Mouse (Mus musculus) erythroblast, adult 5-6 weeks (primary cell): ENCODE measurements around the gene Nxpe4. TPM values are rescaled to one million over a fixed set of nuclear protein-coding genes. Genes with fewer than 3 reads are reported as not detected.
A peak's percentile ranks its signal among the peaks of the same experiment; 100 is the strongest.
"Not testable (repeated sequence)": the region's sequence is repeated elsewhere in the genome, so short reads cannot be mapped to it uniquely, and the experiment has no call there.

Experiments
- ATAC-seq: replicated peaks from 2 replicates; pipeline ENCODE4 v1.8.0; 2016; ENCODE audit warnings: moderate number of reproducible peaks, mild to moderate bottlenecking, moderate TSS enrichment, inconsistent platforms; ENCODE audit not compliant: poor library complexity, low FRiP score, severe bottlenecking
- total RNA-seq, 2 experiments: library from RNA; stranded (forward) in 1 of 2; stranded (reverse) in 1 of 2; fragments of 150-400 nt in 1 of 2; fragments of 200-764, 138-1000 nt in 1 of 2; gene quantifications; 2 replicates each; pipeline versions ENCODE4 v1.2.3 to v1.2.4; 2015 to 2017; ENCODE audit warnings: low replicate concordance in 2 of 2

Gene Nxpe4
- total RNA-seq, 2 experiments from 2014 or later, result 35.2 to 36.3 TPM

GRCm38 (mm10) chr9:48303564-48303963 is 141.7 kb downstream of the Nxpe4 start:
- ATAC-seq, result not testable (repeated sequence)

DNA sequence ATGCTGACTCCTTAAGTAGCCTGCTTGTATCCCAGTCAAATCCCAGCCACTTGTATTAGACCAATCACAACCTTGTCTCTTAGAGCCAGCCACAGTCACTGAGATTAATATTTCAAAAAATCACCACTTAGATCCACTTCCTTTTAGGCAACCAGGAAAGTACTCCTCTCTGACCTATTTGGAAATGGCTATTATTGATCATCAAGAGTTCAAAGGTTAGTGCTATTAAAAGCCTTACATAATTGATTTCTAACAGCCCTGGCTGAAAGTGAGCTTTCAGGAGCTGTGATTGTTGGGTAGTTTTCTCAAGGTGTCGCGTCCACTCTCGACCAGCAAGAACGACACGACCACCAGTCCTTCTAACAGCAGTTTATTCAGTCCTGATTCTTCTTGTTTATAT is 149.4 kb downstream of the Nxpe4 start:
- no peak for ATAC-seq

- no peak for ATAC-seq
Measured at GRCm38 (mm10) chr9:48314194-48314593, 152.4 kb downstream of the Nxpe4 start.

GRCm38 (mm10) chr9:48315825-48316224 is 154.0 kb downstream of the Nxpe4 start:
- ATAC-seq, result no peak

GRCm38 (mm10) chr9:48326338-48326737 is 164.5 kb downstream of the Nxpe4 start:
- ATAC-seq, result no peak

- ATAC-seq, result no peak
Measured at GRCm38 (mm10) chr9:48329597-48329996, 167.8 kb downstream of the Nxpe4 start.

DNA sequence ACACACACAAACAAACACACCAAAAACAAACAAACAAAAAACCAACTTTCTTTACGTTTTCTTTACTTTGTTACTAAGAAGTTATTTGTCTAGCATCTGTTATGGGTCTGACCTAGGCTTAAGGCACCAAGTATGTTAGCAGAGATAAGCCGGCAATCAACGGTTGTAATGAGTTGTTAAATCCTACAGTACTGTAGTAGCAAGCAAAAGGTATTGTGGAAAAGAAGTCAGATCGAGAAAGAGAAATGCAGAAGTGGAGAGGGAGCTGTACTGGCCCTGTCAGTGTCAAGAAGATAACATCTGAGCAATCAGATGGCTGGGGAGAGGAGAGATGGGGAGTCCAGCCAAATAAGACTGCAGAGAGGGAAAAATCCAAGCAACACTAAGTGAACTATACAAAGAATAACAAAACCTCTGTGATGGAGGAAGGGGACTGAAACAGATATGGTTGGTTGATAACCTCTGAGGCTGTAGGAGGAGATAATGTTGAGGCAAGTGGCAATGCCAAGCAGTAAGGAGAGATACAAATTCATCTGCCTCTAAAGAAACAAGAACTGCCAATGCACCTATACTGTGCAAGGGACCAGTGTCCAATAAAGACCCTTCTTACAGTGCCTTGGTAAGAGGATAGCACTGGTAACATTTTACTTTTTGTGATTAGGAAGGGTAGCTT is 177.1 kb downstream of the Nxpe4 start:
- peak; percentile 49 for ATAC-seq

- no peak for ATAC-seq
Measured at GRCm38 (mm10) chr9:48339563-48339962, 177.7 kb downstream of the Nxpe4 start.

DNA sequence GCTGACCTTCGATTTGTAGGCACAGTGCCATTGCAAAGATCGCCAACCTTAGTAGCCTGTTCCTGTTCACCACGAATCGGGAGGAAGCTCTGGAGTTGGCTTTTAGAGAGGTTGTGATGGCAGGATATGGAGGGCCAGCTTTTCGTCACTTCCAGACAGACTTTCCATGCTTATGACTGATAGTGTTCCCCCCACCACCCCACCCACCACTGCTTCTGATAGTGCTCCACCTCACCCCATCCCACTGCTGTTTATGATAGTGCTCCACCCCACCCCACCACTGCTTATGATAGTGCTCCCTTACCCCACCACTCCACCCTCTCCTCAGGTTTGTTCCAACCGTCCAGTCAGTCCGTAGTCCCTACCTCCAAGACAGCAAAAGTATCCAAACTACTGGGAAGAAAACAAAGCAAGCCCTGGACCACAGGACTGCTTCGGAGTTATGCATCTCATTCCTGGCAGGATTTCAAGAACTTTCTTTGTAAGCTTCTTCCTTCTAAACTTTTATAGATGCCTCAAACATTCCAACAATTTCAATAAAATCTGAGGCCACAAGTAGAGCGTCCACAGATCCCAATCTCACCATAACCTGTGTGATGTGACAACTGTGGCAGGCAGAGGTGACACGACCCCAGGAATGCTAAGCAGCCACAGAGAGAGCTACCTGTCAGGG is 179.0 kb downstream of the Nxpe4 start:
- peak; percentile 86 for ATAC-seq

- no peak for ATAC-seq
Measured at GRCm38 (mm10) chr9:48345456-48345855, 183.6 kb downstream of the Nxpe4 start.

- no peak for ATAC-seq
Measured at GRCm38 (mm10) chr9:48345866-48346265, 184.0 kb downstream of the Nxpe4 start.

GRCm38 (mm10) chr9:48353148-48353698 is 191.4 kb downstream of the Nxpe4 start, which contains the start of gene Nxpe2:
Nxpe2 (minus strand) TSS chr9:48353454.
- no peak for ATAC-seq

DNA sequence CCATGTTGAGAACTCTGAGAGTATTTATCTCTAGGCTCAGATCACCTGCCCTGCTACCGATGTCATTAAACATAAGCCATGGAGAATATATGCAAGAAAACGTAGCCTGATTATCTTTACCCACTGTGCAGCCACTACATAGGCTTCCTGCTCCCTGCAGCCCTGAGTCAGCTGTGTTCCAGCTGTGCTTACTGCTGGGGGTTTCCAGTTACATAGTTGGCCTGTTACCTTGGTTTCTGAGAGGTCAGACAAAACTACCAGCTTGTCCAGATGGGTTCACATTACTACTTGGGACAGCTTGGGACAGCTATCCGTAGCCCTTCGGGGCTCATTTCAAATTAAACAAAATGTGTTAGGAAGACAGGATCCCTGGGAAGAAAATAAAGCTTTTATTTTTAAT is 192.3 kb downstream of the Nxpe4 start:
- ATAC-seq, result no peak; the same call in 1 of the 2 replicates

- peak; percentile 89 for ATAC-seq
Measured at GRCm38 (mm10) chr9:48354793-48355192, 193.0 kb downstream of the Nxpe4 start.

DNA sequence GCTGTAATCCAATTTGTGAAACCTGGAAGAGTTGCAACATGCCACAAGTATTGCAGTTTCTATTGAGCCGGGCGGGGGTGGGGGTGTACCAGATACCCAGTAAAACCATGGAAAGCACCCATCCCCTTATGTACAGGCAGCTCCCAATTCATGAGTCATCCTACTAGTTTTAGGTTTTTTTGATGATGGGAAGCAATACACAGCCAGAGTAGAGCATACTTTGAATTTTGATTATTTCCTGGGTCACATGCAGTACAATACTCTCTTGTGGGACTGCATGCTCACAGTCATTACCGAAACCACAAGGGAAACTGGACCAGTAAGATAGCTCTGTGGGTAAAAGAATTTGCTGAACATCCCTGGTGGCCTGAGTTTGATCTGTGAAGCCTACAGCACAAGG is 195.3 kb downstream of the Nxpe4 start:
- no peak for ATAC-seq

DNA sequence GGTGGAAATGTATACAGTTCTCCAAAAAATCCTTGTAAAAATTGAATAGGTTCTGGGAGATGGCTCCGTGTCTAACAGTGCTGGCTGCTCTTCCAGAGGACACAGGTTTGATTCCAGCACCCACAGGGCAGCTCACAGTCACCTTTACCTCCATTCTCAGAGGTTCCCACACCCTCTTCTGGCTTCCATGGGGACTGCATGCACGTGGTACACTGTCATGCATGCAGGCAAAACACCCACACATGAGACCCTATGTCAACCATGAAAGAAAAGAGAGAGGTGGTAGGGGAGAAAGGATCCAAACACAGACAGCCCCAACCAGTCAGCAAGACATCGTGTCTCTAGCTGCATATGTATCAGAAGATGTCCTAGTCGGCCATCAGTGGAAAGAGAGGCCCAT is 199.0 kb downstream of the Nxpe4 start:
- 0 out of 2 replicates have a peak, but pooled peaks have one; percentile 33 for ATAC-seq

GRCm38 (mm10) chr9:48361815-48362631 is 200.2 kb downstream of the Nxpe4 start:
- peak; percentile 87 for ATAC-seq

DNA sequence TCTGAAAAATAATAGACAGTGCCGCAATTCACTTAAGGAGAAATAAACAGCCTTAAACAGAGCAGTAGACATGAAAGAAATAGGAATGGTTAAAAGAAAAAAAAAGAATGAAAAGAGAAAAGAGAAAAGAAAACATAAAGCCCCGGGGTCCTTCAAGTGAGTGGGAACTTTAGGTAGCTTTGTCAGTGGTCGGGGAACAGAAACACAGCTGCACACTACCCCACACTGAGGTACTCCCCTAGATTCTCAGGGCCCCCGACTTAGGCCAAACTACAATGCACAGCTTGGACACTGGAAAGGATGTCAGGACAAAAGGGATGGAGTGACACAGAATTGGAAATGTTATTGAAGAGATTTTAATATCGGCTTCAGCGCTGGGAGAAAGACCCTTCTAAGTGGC is 200.9 kb downstream of the Nxpe4 start:
- ATAC-seq, result no peak

DNA sequence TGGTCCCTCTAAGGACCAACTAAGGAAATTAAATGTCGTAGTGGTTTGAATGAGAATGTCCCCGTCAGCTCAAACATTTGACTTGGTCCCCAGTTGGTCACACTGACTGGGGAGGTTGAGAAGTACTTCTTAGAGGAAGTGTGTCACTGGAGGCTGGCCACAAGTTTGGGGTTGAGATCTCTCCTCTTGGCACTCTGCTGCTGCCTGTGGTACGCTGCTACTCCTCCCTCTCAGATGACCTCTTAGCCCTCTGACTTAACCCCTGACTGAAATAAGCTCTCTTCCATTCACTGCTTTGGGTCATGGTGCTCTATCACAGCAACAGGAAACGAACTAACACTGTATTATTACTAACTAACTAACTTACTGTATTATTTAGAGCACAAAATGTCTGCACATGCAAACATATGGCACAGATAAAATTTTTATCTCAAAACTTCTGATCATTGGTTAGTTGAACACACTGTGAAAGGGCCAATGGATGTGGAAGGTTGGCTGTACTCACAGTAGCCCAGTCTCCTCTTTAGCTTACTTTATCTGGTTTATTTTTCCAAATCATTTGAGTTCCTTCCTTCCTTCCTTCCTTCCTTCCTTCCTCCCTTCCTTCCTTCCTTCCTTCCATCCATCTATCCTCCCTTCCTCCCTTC is 211.5 kb downstream of the Nxpe4 start:
- peak; percentile 86 for ATAC-seq

DNA sequence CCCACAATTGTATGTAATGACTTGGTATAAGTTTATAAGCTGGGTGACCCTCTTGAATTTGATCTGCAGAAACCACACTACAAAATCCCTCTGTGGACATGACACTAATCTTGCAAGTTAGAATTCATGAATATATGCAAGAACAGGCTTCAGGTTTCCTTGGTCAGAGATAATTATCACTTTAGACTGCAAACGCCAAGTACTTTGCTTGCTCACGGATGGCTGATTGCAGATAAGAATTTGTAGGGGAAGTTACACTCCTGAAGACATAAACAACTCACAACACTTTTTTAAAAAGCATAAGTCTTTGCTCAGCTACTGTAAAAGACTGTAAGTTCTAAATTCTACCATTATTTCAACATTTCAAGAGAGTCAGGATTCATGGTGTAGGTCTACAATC is 212.5 kb downstream of the Nxpe4 start:
- peak; percentile 67 for ATAC-seq
